Mouse (Mus musculus): Measurements from ENCODE around the gene Gm49398.

The Gm49398 gene

DNA sequence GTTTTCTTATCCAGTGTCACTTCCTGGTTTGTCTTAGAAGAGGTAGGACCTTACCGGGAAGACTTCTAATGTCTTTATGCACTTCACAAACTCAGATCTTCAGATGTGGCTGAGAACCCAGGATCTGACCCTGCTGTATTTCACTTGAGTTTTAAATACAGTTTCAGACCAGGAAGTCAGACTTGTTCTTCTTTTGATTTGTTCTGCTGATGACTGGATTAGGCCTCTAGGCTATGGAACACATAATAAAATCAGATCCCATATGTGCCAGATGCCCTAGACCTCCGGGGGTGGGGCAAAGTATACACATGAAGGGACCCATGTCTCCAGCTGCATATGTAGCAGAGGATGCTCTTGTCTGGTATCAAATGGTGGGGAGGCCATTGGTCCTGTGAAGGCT lies at the start of gene Gm49398:
Gene Gm49398, minus strand, starts transcription at position 101 of the 400 bp plus-strand sequence.
- DNase-seq (ENCODE audit: low spot score) = no peak

DNA sequence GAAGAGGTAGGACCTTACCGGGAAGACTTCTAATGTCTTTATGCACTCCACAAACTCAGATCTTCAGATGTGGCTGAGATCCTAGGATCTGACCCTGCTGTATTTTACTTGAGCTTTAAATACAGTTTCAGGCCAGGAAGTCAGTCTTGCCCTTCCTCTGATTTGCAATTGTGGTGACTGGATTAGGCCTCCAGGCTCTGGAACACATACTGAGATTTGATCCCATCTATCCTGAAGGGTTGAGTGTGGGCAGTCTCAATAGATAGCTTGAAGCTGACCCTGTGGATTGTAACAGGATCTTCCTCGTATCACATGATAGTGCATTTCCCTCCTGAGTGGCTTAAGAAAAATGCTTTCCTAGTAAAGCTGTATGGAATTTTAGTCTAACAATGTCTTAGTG lies 33.4 kb downstream of the Gm49398 start, which contains the start of gene Cts8:
Gene Cts8, minus strand, starts transcription at position 101 of the 400 bp plus-strand sequence.
- no peak for DNase-seq (ENCODE audit: low spot score)

DNA sequence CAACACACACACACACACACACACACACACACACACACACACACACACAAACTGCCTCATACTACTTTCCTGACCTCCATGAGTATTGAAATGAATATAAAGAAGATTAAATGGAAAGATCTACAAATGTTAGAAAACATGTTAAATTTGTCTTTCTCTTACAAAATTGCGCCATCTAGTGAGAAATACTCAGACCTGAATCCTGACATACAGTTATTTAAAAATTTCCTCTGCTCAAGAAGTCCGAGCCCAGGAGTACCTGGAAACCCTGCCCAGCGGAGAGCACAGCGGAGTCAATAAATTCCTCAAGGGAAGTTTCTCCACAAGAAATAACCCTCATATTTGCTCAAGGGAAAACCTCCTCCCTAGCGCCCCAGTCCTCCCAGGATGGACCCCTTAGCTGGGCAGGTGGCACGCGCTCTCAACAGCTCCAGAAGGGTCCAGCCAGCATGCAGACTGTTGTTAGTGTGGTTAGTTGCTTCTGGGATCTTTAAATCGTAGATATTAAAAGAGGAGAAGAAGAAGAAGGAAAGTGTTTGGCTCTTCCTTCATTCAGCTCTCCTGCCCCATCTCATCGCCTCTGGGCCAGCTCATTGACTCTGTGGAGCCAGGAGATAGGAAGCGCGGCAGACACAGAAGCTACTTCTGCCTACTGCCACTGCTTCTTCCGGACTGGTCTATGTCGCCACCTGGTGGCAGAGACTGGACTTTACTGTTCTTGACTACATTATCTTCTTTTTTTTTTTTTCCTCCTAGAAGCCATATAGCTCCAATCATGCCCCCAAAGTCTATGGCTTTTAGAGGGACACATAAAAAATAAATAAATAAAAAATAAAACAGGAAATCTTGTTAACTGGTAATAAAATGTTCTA lies 47.3 kb downstream of the Gm49398 start:
- peak; percentile 29 for DNase-seq (ENCODE audit: low spot score)

DNA sequence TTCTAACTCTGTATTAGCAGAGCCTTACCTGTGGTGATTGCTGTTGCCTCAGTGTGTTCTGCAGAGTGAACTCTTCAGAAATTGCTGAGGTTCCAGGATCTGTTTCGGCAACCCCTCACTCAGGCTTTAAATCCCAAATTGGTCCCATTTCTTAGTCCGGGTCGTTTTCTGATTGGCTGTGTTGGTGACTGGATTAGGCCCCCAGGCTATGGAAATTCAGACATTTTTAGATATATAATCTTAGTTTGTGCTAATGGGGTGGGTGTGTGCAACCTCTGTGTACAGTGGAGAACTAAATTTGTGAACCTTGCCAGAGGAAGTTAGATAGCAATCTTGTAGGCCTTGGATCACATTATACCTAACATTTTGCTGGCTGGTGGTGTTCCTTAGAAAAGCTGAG lies 85.3 kb downstream of the Gm49398 start, which contains the start of gene Cts6:
Gene Cts6, minus strand, starts transcription at position 101 of the 400 bp plus-strand sequence.
- DNase-seq (ENCODE audit: low spot score) = no peak

Measured in ovary, postnatal 14 days (tissue).